Mouse (Mus musculus): ENCODE data around the gene 4933427D14Rik. TPM values are rescaled to one million over a fixed set of nuclear protein-coding genes. Genes with fewer than 3 reads are reported as not detected.

The 4933427D14Rik gene
- total RNA-seq, 4 experiments from 2014 or later = 7.0 to 16.0 (median 10.6) TPM

Other genes with a start within 250 kb of the 4933427D14Rik start
- gene Aipl1, start 169.9 kb downstream of the 4933427D14Rik start, total RNA-seq (2022) = not detected
- 1 to 10 TPM; 1.6 to 4.4 (median 2.1) TPM for gene Pimreg, start 165.4 kb downstream of the 4933427D14Rik start, total RNA-seq (2022)
- 10 to 100 TPM in 2 of 4 experiments, 1 to 10 TPM in 2; 1.9 to 15.9 (median 8.4) TPM for gene Pitpnm3, start 71.7 kb downstream of the 4933427D14Rik start, total RNA-seq (2022)
- gene Gm43951, start 619 bp downstream of the 4933427D14Rik start, total RNA-seq (2022) = 1 to 10 TPM in 3 of 4 experiments, under 1 TPM in 1; 0.64 to 2.1 (median 1.3) TPM
- gene Txndc17, start 88 bp upstream of the 4933427D14Rik start, total RNA-seq (2022) = 10 to 100 TPM; 64.8 to 87.4 (median 71.6) TPM
- gene Med31, start 8.1 kb upstream of the 4933427D14Rik start, total RNA-seq (2022) = 10 to 100 TPM; 10.9 to 15.5 (median 13.1) TPM
- gene Slc13a5, start 59.8 kb upstream of the 4933427D14Rik start, total RNA-seq (2022) = under 1 TPM in 3 of 4 experiments, not detected in 1; 0.18 to 0.35 (median 0.35) TPM
- 10 to 100 TPM; 20.7 to 26.4 (median 25.5) TPM for gene Xaf1, start 94.2 kb upstream of the 4933427D14Rik start, total RNA-seq (2022)
- gene Fbxo39, start 107.0 kb upstream of the 4933427D14Rik start, total RNA-seq (2022) = not detected
- 1 to 10 TPM in 1 of 4 experiments, under 1 TPM in 2, not detected in 1; 0.52 to 1.0 (median 0.55) TPM for gene Tekt1, start 155.0 kb upstream of the 4933427D14Rik start, total RNA-seq (2022)
- gene Smtnl2, start 204.3 kb upstream of the 4933427D14Rik start, total RNA-seq (2022) = 1 to 10 TPM; 2.9 to 7.5 (median 5.2) TPM
- 1 to 10 TPM; 1.4 to 4.8 (median 3.4) TPM for gene Ggt6, start 228.1 kb upstream of the 4933427D14Rik start, total RNA-seq (2022)
- gene Mybbp1a, start 233.9 kb upstream of the 4933427D14Rik start, total RNA-seq (2022) = 10 to 100 TPM; 81.9 to 90.7 (median 84.3) TPM